Mouse (Mus musculus): ENCODE data around the gene Dpp8. TPM values are rescaled to one million over a fixed set of nuclear protein-coding genes. Genes with fewer than 3 reads are reported as not detected.
"Not testable (repeated sequence)": the region's sequence is repeated elsewhere in the genome, so short reads cannot be mapped to it uniquely, and the experiment has no call there.

Gene Dpp8
- total RNA-seq, 1 experiment = 17.9 TPM

DNA sequence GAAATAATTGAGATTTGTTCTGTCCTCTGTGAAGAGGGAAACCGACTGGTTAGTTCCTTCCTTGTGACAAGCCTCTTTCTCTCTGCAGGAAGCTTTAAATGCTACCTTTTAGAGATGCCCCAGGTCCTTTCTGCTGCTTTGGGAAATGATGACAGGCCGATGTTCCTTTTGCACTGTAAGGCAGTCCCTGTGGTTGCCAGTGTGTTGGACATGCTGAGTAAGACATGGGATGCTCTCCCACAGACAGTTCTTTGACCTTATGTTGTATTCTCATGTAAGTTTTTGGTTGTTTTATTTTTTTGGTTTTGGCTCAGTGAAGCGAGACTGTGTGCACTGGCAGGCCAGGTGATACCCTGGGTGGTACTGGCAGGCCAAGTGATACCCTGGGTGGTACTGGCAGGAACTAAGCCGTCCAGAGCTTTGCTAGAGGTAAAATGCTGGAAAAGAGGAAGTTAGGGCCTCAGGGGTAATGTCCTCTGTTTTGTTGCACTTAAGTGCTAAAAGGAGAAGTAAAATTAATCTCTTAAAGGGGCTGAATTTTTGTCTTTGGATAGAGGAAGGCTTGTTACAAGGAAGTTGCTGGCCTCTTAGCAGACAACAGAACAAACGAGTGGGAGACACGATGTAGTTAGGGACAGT lies 42.8 kb downstream of the Dpp8 start:
- no peaks in the 10 kb centered on the region for H3K9me3 ChIP-seq (ENCODE audit: control insufficient read depth, insufficient read depth, low read depth, low read length)
- no peak overlapping the region for H3K27ac ChIP-seq (ENCODE audit: insufficient read depth, low read depth, low read length, poor library complexity, severe bottlenecking)
- no peak overlapping the region for H3K4me3 ChIP-seq (ENCODE audit: insufficient read depth in 1 of 2, low read depth in 1 of 2, low read length in 2 of 2, poor library complexity in 1 of 2, severe bottlenecking in 1 of 2)
- in situ Hi-C loops (cut with MboI; ENCODE audit: low sequenced_read_pairs in 2 of 2, unreplicated experiment in 2 of 2) = no loop called here
- no peaks in the 10 kb centered on the region for H3K4me1 ChIP-seq (ENCODE audit: control insufficient read depth in 2 of 2, insufficient read depth in 2 of 2, low read length in 2 of 2, poor library complexity in 1 of 2)
- H3K9ac ChIP-seq (ENCODE audit: insufficient read depth, low read depth, low read length, poor library complexity, severe bottlenecking) = no peak overlapping the region
- TF ChIP-seq MAFK (IDR thresholded peaks at IDR 0.05; ENCODE audit: insufficient read depth, low read depth, low read length) = no peak
- TF ChIP-seq HCFC1 (IDR thresholded peaks at IDR 0.05; ENCODE audit: borderline replicate concordance, insufficient read depth, low read length) = no peak
- no peak for TF ChIP-seq ZNF384 (IDR thresholded peaks at IDR 0.05; ENCODE audit: low read depth, low read length)
- TF ChIP-seq CHD2 (IDR thresholded peaks at IDR 0.05; ENCODE audit: low read depth, low read length) = no peak
- TF ChIP-seq ZC3H11A (IDR thresholded peaks at IDR 0.05; ENCODE audit: borderline replicate concordance, low read depth, low read length) = no peak
- no peak for DNase-seq (ENCODE audit: low read depth, low spot score)
- peaks cover 12% of the 10 kb centered on the region for H3K36me3 ChIP-seq (ENCODE audit: control insufficient read depth, insufficient read depth, low read length, poor library complexity, severe bottlenecking)

DNA sequence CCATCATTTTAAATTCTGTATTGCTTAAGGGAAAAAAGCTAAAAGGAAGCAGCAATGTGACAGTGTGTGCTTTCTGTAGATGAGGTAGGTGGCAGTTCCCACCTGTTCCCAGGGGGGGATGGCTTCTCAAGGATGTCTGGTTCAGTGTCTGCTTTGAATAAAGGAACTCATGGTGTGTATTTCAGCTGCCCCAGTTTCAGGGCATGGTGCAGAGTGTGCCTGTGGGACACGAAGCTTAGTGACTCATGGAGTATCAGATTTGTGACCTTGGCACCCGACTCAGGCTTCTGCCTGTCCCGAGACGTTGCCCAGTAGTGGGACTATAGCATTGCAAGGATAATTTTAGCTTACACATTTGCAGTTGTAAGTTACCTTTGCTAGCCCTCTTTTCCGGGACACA lies 45.3 kb downstream of the Dpp8 start:
- no peaks in the 10 kb centered on the region for H3K9me3 ChIP-seq (ENCODE audit: control insufficient read depth, insufficient read depth, low read depth, low read length)
- no peaks in the 10 kb centered on the region for H3K4me1 ChIP-seq (ENCODE audit: control insufficient read depth in 2 of 2, insufficient read depth in 2 of 2, low read length in 2 of 2, poor library complexity in 1 of 2)
- no peak for DNase-seq (ENCODE audit: low read depth, low spot score)
- H3K36me3 ChIP-seq (ENCODE audit: control insufficient read depth, insufficient read depth, low read length, poor library complexity, severe bottlenecking) = peaks cover 12% of the 10 kb centered on the region
- H3K4me3 ChIP-seq (ENCODE audit: insufficient read depth in 1 of 2, low read depth in 1 of 2, low read length in 2 of 2, poor library complexity in 1 of 2, severe bottlenecking in 1 of 2) = no peak overlapping the region
- H3K27ac ChIP-seq (ENCODE audit: insufficient read depth, low read depth, low read length, poor library complexity, severe bottlenecking) = no peak overlapping the region
- TF ChIP-seq ZNF384 (IDR thresholded peaks at IDR 0.05; ENCODE audit: low read depth, low read length) (no peak), ZC3H11A (IDR thresholded peaks at IDR 0.05; ENCODE audit: borderline replicate concordance, low read depth, low read length) (no peak), MAFK (IDR thresholded peaks at IDR 0.05; ENCODE audit: insufficient read depth, low read depth, low read length) (no peak), CHD2 (IDR thresholded peaks at IDR 0.05; ENCODE audit: low read depth, low read length) (no peak), HCFC1 (IDR thresholded peaks at IDR 0.05; ENCODE audit: borderline replicate concordance, insufficient read depth, low read length) (no peak)
- in situ Hi-C loops (cut with MboI; ENCODE audit: low sequenced_read_pairs in 2 of 2, unreplicated experiment in 2 of 2) = no loop called here
- H3K9ac ChIP-seq (ENCODE audit: insufficient read depth, low read depth, low read length, poor library complexity, severe bottlenecking) = no peak overlapping the region

DNA sequence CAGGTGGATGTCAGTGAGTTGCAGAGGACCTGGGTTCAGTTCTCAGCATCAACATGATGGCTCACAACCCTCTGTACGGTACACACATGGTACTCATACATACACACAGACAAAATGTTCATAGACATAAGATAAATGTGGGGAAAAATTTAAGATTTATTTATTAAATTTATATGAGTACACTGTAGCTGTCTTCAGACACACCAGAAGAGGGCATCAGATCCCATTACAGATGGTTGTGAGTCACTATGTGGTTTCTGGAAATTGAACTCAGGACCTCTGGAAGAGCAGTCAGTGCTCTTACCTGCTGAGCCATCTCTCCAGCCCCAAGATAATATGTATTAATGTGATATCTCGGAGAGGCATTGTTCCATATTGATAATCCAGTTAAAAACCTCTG lies 47.9 kb downstream of the Dpp8 start:
- H3K27ac ChIP-seq (ENCODE audit: insufficient read depth, low read depth, low read length, poor library complexity, severe bottlenecking); H3K9me3 ChIP-seq (ENCODE audit: control insufficient read depth, insufficient read depth, low read depth, low read length); H3K4me3 ChIP-seq (ENCODE audit: insufficient read depth in 1 of 2, low read depth in 1 of 2, low read length in 2 of 2, poor library complexity in 1 of 2, severe bottlenecking in 1 of 2); in situ Hi-C loops (cut with MboI; ENCODE audit: low sequenced_read_pairs in 2 of 2, unreplicated experiment in 2 of 2); DNase-seq (ENCODE audit: low read depth, low spot score); H3K36me3 ChIP-seq (ENCODE audit: control insufficient read depth, insufficient read depth, low read length, poor library complexity, severe bottlenecking); H3K9ac ChIP-seq (ENCODE audit: insufficient read depth, low read depth, low read length, poor library complexity, severe bottlenecking): not testable (repeated sequence)
- H3K4me1 ChIP-seq (ENCODE audit: control insufficient read depth in 2 of 2, insufficient read depth in 2 of 2, low read length in 2 of 2, poor library complexity in 1 of 2) = peaks cover 0 to 12% of the 10 kb centered on the region in 2 experiments; a peak in 2 of 4 replicates

DNA sequence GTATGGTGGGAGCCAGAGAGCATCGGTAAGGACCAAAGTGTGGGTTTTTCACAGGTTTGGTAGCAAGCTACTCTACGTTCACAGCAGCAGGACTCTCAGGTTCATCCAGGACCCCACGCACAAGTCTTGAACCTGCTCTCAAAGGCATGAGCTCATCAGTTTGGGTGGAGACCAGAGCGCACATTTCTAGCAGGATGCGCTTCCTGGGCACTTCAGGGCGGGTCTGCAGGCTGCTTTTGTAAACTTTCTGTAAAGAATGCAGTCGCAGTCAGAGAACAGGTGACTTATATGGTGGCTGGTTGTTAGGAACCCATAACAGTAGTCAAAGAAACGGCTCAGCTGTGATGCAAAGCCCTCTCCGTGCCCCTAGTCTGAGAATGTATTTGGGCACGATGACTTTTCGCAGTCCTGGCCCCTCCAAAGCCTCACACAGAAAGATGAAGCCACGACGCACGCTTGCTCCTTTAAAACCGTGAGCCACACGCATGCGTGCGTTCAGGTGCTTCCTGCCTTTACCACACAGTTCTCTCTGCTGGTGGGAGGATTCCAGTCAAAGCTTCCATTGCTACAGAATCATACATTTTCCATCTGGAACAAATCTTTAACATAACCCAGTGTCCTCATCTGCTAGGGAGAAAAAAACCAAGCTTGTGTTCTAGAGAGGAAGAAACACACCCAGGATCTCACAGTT lies 51.0 kb downstream of the Dpp8 start:
- no peaks in the 10 kb centered on the region for H3K9me3 ChIP-seq (ENCODE audit: control insufficient read depth, insufficient read depth, low read depth, low read length)
- in situ Hi-C loops (cut with MboI; ENCODE audit: low sequenced_read_pairs in 2 of 2, unreplicated experiment in 2 of 2) = no loop called here
- 0 out of 2 replicates have a peak overlapping the region, but pooled peaks have one; percentile 19 for H3K9ac ChIP-seq (ENCODE audit: insufficient read depth, low read depth, low read length, poor library complexity, severe bottlenecking)
- no peak for TF ChIP-seq MAFK (IDR thresholded peaks at IDR 0.05; ENCODE audit: insufficient read depth, low read depth, low read length)
- no peak for TF ChIP-seq ZC3H11A (IDR thresholded peaks at IDR 0.05; ENCODE audit: borderline replicate concordance, low read depth, low read length)
- no peak for DNase-seq (ENCODE audit: low read depth, low spot score)
- peaks cover 5% of the 10 kb centered on the region for H3K36me3 ChIP-seq (ENCODE audit: control insufficient read depth, insufficient read depth, low read length, poor library complexity, severe bottlenecking)
- no peak overlapping the region for H3K27ac ChIP-seq (ENCODE audit: insufficient read depth, low read depth, low read length, poor library complexity, severe bottlenecking)
- peaks cover 0 to 12% of the 10 kb centered on the region in 2 experiments; a peak in 2 of 4 replicates for H3K4me1 ChIP-seq (ENCODE audit: control insufficient read depth in 2 of 2, insufficient read depth in 2 of 2, low read length in 2 of 2, poor library complexity in 1 of 2)
- no peak overlapping the region for H3K4me3 ChIP-seq (ENCODE audit: insufficient read depth in 1 of 2, low read depth in 1 of 2, low read length in 2 of 2, poor library complexity in 1 of 2, severe bottlenecking in 1 of 2)
